Mouse (Mus musculus) C2C12 (cell line): ENCODE results near the gene Ttf2. TPM values are rescaled to one million over a fixed set of nuclear protein-coding genes. Genes with fewer than 3 reads are reported as not detected.

Experiments
- H3K27me3 ChIP-seq: one replicate; pipeline ENCODE4 v1.6.1; 2011; ENCODE audit not compliant: control insufficient read depth, insufficient read depth, insufficient read length
- H3K36me3 ChIP-seq: one replicate; pipeline ENCODE4 v1.6.1; 2011; ENCODE audit not compliant: control insufficient read depth, insufficient read depth
- H3K4me3 ChIP-seq: one replicate; pipeline ENCODE4 v1.5.1; 2011; ENCODE audit warnings: mild to moderate bottlenecking, control low read depth; ENCODE audit not compliant: poor library complexity, insufficient read depth, severe bottlenecking
- H3K79me2 ChIP-seq: one replicate; pipeline ENCODE4 v1.6.1; 2011; ENCODE audit not compliant: control insufficient read depth, insufficient read depth
- H3K79me3 ChIP-seq: one replicate; pipeline ENCODE4 v1.6.1; 2011; ENCODE audit warnings: low read depth, control low read depth
- H3ac ChIP-seq: one replicate; pipeline ENCODE3; 2011; ENCODE audit warnings: low read depth; ENCODE audit not compliant: control insufficient read depth, insufficient read length
- CEBPB ChIP-seq: IDR thresholded peaks from one replicate; pipeline ENCODE4 v1.6.1; 2011; ENCODE audit warnings: low read depth, mild to moderate bottlenecking, control low read depth, moderate library complexity
- CTCF ChIP-seq: IDR thresholded peaks from one replicate; pipeline ENCODE4 v1.5.1; 2011; ENCODE audit not compliant: control insufficient read depth, insufficient read depth, insufficient read length
- FOSL1 ChIP-seq: IDR thresholded peaks from one replicate; pipeline ENCODE4 v1.8.0; 2011; ENCODE audit warnings: mild to moderate bottlenecking, low read length; ENCODE audit not compliant: poor library complexity, insufficient read depth, severe bottlenecking
- MAX ChIP-seq: IDR thresholded peaks from one replicate; pipeline ENCODE4 v1.6.1; 2011; ENCODE audit warnings: mild to moderate bottlenecking, control low read depth
- MYOD1 ChIP-seq: IDR thresholded peaks from one replicate; pipeline ENCODE4 v1.6.1; 2011; ENCODE audit warnings: low read depth; ENCODE audit not compliant: control insufficient read depth, insufficient read length
- MYOG ChIP-seq: IDR thresholded peaks from one replicate; pipeline ENCODE4 v1.6.1; 2011; ENCODE audit not compliant: control insufficient read depth, insufficient read length; ENCODE audit errors: extremely low read depth
- USF1 ChIP-seq: IDR thresholded peaks from one replicate; pipeline ENCODE4 v1.6.1; 2011; ENCODE audit warnings: low read depth, mild to moderate bottlenecking, control low read depth, moderate library complexity
- polyA plus RNA-seq: library from polyadenylated mRNA; unstranded; fragments of >200 nt; fragmentation: generic; extraction: Trizol; gene quantifications from one replicate; pipeline ENCODE4 v1.2.1, GENCODE M21; 2012; ENCODE audit warnings: missing spikeins

The Ttf2 gene
- polyA plus RNA-seq, 1 experiment, result 10.2 TPM

DNA sequence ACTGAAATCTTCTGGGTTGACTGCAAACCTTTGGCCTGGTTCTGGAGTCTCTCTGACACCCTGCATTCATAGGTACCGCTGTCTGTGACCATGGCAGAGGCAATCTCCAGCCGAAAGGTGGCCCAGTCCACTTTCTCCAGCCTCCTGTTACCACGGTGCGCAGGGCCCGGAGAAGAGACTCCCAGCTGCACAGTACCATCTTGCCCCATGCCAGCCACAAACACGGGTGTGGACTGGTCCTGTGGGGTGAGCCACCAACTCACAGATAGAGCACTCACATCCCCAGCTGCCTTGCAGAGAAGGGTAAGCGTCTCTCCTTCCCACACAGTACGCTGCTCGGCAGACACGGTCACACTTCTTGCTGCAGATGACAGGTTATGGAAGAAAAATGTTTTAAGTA lies 43.5 kb upstream of the Ttf2 start:
- Histone ChIP-seq H3K36me3 (no peaks in the 10 kb centered on the region), H3ac (no peak overlapping the region), H3K4me3 (no peak overlapping the region), H3K27me3 (no peaks in the 10 kb centered on the region), H3K79me3 (no peaks in the 10 kb centered on the region), H3K79me2 (no peaks in the 10 kb centered on the region)
- TF ChIP-seq MAX (no peak), MYOG (no peak), CEBPB (no peak), FOSL1 (no peak), USF1 (no peak), CTCF (no peak), MYOD1 (no peak)

DNA sequence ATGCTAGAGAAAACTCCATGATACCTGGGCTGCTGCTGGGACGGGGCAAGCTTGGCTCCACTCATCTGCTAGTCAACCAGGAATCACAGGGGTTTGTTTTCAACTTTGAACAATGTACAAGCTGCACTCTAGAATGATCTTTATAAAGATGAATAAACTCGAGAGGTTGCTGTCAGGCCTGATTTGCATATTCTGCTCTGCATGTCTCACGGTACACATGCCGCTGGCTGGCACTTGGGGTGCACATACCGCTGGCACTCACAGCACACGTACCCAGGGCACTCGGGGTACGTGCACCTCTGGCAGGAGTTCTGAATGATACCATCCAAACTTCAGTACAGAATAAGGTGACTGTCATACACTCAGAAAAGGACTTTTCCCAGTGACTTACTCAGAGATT lies 43.1 kb upstream of the Ttf2 start:
- Histone ChIP-seq H3K27me3 (no peaks in the 10 kb centered on the region), H3K4me3 (no peak overlapping the region), H3K79me2 (no peaks in the 10 kb centered on the region), H3K36me3 (no peaks in the 10 kb centered on the region), H3ac (no peak overlapping the region), H3K79me3 (no peaks in the 10 kb centered on the region)
- TF ChIP-seq MAX, result no peak
- no peak for TF ChIP-seq MYOD1
- TF ChIP-seq CEBPB, result no peak
- no peak for TF ChIP-seq MYOG
- no peak for TF ChIP-seq FOSL1
- no peak for TF ChIP-seq USF1
- no peak for TF ChIP-seq CTCF

DNA sequence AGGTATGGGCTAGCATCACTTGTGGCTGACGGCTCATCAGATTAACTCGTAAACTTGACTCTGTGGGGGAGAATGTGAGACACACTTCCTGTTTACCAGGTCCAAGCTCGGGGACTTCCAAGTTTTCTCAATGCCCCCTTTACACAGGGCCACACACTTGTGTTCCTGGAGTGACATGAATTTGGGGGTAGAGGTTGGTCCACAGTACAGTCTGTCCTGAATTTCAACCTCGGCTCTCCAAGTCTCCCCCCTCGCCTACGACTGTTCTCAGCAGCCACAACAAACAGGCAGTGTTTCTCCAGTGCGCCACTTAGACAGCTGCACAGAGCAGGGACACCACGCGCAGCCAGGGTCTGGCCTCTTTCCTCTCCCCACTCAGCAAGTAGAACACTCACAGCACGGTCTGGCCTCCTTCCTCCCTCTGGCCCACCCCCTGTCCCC lies 42.7 kb upstream of the Ttf2 start:
- H3ac ChIP-seq, result no peak overlapping the region
- H3K79me3 ChIP-seq, result no peaks in the 10 kb centered on the region
- H3K27me3 ChIP-seq, result no peaks in the 10 kb centered on the region
- no peaks in the 10 kb centered on the region for H3K36me3 ChIP-seq
- no peak for TF ChIP-seq USF1
- TF ChIP-seq CTCF, result no peak
- TF ChIP-seq MYOG, result no peak
- no peak for TF ChIP-seq CEBPB
- no peak for TF ChIP-seq MAX
- TF ChIP-seq MYOD1, result no peak
- TF ChIP-seq FOSL1, result no peak
- H3K4me3 ChIP-seq, result no peak overlapping the region
- H3K79me2 ChIP-seq, result no peaks in the 10 kb centered on the region

DNA sequence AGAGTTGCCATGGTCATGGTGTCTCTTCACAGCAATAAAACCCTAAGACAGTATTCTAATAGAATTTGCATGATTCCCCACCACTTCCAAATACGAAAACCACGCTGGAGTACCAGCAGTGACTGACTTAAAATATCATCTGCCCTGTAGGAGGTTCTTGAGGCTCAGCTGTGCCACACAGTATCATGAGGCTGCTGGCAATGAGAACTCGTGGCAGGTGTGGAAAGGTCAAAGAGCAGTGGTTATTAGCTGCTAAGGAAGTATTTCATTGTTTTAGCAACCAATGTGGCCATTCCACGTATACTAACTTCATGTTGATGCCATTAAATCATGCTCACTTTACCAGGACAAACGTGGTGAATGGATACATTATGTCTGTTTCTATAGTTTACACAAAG lies 41.7 kb upstream of the Ttf2 start:
- no peaks in the 10 kb centered on the region for H3K27me3 ChIP-seq
- H3K79me3 ChIP-seq, result no peaks in the 10 kb centered on the region
- H3K4me3 ChIP-seq, result no peak overlapping the region
- H3ac ChIP-seq, result no peak overlapping the region
- TF ChIP-seq CTCF (no peak), MYOD1 (no peak), MAX (no peak), CEBPB (no peak), MYOG (no peak), FOSL1 (no peak), USF1 (no peak)
- H3K79me2 ChIP-seq, result no peaks in the 10 kb centered on the region
- H3K36me3 ChIP-seq, result no peaks in the 10 kb centered on the region

DNA sequence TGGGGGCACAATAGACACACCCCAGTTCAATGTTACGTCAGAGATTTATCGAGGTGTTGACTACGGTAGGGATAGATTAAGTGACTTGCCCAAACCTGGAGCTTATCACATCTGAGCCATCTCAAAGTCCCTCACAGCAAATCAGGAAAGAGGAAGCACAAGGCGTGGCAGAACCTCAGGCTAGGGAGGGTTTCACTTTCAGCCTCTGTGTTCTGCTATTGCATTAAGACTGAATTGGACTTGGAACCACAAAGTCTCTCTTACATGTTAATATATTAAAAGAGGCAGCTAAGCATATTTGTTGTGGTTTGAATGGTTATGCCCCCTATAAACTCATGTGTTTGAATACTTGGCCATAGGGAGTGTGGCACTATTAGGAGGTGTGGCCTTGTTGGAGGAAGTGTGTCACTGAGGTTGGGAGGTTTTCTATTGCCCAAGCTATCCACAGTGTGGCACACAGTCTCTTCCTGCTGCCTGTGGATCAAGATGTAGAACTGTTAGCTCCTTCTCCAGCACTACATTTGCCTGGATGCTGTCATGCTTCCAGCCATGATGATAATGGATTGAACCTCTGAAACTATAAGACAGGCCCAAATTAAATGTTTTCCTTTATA lies 41.2 kb upstream of the Ttf2 start:
- Histone ChIP-seq H3K4me3 (no peak overlapping the region), H3K79me3 (no peaks in the 10 kb centered on the region), H3K79me2 (no peaks in the 10 kb centered on the region), H3K27me3 (no peaks in the 10 kb centered on the region), H3K36me3 (no peaks in the 10 kb centered on the region), H3ac (no peak overlapping the region)
- TF ChIP-seq MAX (no peak), MYOG (no peak), CTCF (no peak), USF1 (no peak), FOSL1 (no peak), CEBPB (no peak), MYOD1 (no peak)
